11 mouse cellular contexts compared by ENCODE assay signal in the genomic region with DNA sequence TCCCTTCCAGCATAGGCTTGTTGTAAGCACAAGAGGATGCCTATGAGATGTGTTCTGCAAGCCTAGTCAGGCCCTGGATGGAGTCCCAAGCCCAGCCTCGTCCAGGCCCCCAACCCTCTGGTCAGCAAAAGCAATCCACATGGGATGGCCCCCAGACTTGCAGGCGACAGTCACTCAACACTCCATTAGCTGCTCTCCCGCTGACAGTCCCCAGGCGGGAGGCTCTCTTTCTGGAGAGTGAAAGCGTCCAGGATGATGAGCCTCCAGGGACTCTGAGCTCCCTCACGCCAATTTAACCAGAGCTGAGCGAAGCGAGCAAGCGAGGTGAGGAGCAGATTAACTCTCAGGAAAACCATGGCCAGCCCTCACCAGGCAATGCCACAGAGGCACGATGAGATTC.
DNase-seq lines count a peak whose midpoint lies in the region; TF ChIP-seq lines count a peak whose summit lies in the region.
"Had no signal": no experiment of that assay in that cellular context is flagged by ENCODE, and none has a peak within 500 bp of the region (broad histone marks: within the 10 kb centered on the region; RNA-seq: fewer than 3 reads in every experiment).

No protein-coding gene starts in this region.

- TF ChIP-seq POLR2A in heart, adult 2 months (IDR thresholded peaks at IDR 0.05; ENCODE audit: insufficient read depth, low read depth, low read length): no peak

- no peak overlapping the region for H3K4me3 ChIP-seq in heart, adult 2 months
- H3K4me3 ChIP-seq in left cerebral cortex, adult 2 months: no peak overlapping the region
- H3K4me3 ChIP-seq: midbrain, embryonic 12.5 days; neural tube, embryonic 13.5 days had no signal

- H3K36me3 ChIP-seq in heart, adult 2 months (ENCODE audit: control insufficient read depth, insufficient read depth, low read length): no peaks in the 10 kb centered on the region
- H3K36me3 ChIP-seq: midbrain, embryonic 12.5 days; neural tube, embryonic 13.5 days had no signal

- WGBS in heart, adult 2 months: 34% methylated on average over 10 of the region's 10 CpGs

- TF ChIP-seq EP300 in heart, adult 2 months (IDR thresholded peaks at IDR 0.05; ENCODE audit: insufficient read depth, low read depth, low read length): no peak

- H3K79me2 ChIP-seq in heart, adult 2 months (replicated peaks; ENCODE audit: control insufficient read depth, insufficient read depth, low read length): no peaks in the 10 kb centered on the region

- H3K27ac ChIP-seq in heart, adult 2 months: no peak overlapping the region
- no peak overlapping the region for H3K27ac ChIP-seq in left cerebral cortex, adult 2 months
- H3K27ac ChIP-seq: midbrain, embryonic 12.5 days; neural tube, embryonic 13.5 days had no signal

- intact Hi-C loops in heart, adult 2 months (cut with DNase I): no loop called here
- intact Hi-C loops in left cerebral cortex, adult 2 months (cut with DNase I): no loop called here

- peak; percentile 46 for DNase-seq in adrenal gland, postnatal 14 days
- no peak for DNase-seq in adrenal gland, adult 2 months
- peak; percentile 75 for DNase-seq in kidney, postnatal 10 days
- DNase-seq in kidney, postnatal 36 days: no peak
- peak; percentile 65 to 66 for DNase-seq in heart, adult 2 months
- DNase-seq in kidney, postnatal 25 days: peak; percentile 14 to 51
- DNase-seq in left cerebral cortex, adult 2 months (ENCODE audit: extremely low spot score in 1 of 2, low spot score in 2 of 2): no peak
- DNase-seq in spleen, postnatal 36 days (ENCODE audit: low spot score in 2 of 2): no peak
- DNase-seq: right cerebral cortex, postnatal 25 days had no signal

- H3K9ac ChIP-seq in heart, adult 2 months (ENCODE audit: low read depth, low read length): no peak overlapping the region
- H3K9ac ChIP-seq: midbrain, embryonic 12.5 days; neural tube, embryonic 13.5 days had no signal

- H3K4me1 ChIP-seq in heart, adult 2 months (ENCODE audit: control insufficient read depth, insufficient read depth, low read length): peaks cover 14% of the 10 kb centered on the region

- H3K27me3 ChIP-seq in heart, adult 2 months (ENCODE audit: control insufficient read depth, insufficient read depth, low read length): no peaks in the 10 kb centered on the region

- TF ChIP-seq CTCF in heart, adult 2 months (IDR thresholded peaks at IDR 0.05): no peak
- TF ChIP-seq CTCF in left cerebral cortex, adult 2 months (IDR thresholded peaks at IDR 0.05): no peak

Comparison
In these comparisons a context has a peak if more than half of its experiments do, and no peak if none do; other contexts are left out.
1. DNase-seq: peak in adrenal gland, postnatal 14 days (single experiment), kidney, postnatal 10 days (single experiment), heart, adult 2 months (2 of 2) and kidney, postnatal 25 days (2 of 2); none in adrenal gland, adult 2 months (single experiment), kidney, postnatal 36 days (0 of 2), left cerebral cortex, adult 2 months (0 of 2) and spleen, postnatal 36 days (0 of 2).